Mouse (Mus musculus): ENCODE measurements around the gene Cemip2. TPM values are rescaled to one million over a fixed set of nuclear protein-coding genes. Genes with fewer than 3 reads are reported as not detected.

Gene Cemip2
- polyA plus RNA-seq, 1 experiment from 2014 or later: 57.1 TPM

GRCm38 (mm10) chr19:21895540-21895939 is 117.4 kb downstream of the Cemip2 start:
- no peaks in the 10 kb centered on the region for H3K27me3 ChIP-seq (ENCODE audit: control insufficient read depth, insufficient read depth, low read length)
- H3K9me3 ChIP-seq (ENCODE audit: control insufficient read depth, low read length): no peaks in the 10 kb centered on the region
- no peaks in the 10 kb centered on the region for H3K36me3 ChIP-seq (ENCODE audit: control insufficient read depth, insufficient read depth, low read length)
- peaks cover under 1 to 3% of the 10 kb centered on the region in 2 experiments; a peak in 2 of 4 replicates for H3K4me1 ChIP-seq (ENCODE audit: control insufficient read depth in 2 of 2, insufficient read depth in 2 of 2, low read length in 2 of 2)
- no peak for ATAC-seq (ENCODE audit: insufficient number of reproducible peaks, insufficient read depth, low FRiP score, low read depth)
- H3K4me3 ChIP-seq (ENCODE audit: control insufficient read depth in 1 of 2, insufficient read depth in 1 of 2, low read depth in 1 of 2, low read length in 2 of 2): no peak overlapping the region
- 70% methylated on average over 5 of the region's 5 CpGs for WGBS
- H3K9ac ChIP-seq (ENCODE audit: low read length): no peak overlapping the region
- no peak overlapping the region for H3K4me2 ChIP-seq (ENCODE audit: low read length)
- peak overlapping the region in 1 of 2 experiments; percentile 59; a peak in 1 of 4 replicates for H3K27ac ChIP-seq (replicated peaks in 1 of 2; ENCODE audit: control insufficient read depth in 1 of 2, insufficient read depth in 1 of 2, low read depth in 2 of 2, low read length in 2 of 2)

GRCm38 (mm10) chr19:21897122-21897827 is 119.1 kb downstream of the Cemip2 start:
- Histone ChIP-seq H3K4me2 (ENCODE audit: low read length) (no peak overlapping the region), H3K4me3 (ENCODE audit: control insufficient read depth in 1 of 2, insufficient read depth in 1 of 2, low read depth in 1 of 2, low read length in 2 of 2) (no peak overlapping the region), H3K27me3 (ENCODE audit: control insufficient read depth, insufficient read depth, low read length) (no peaks in the 10 kb centered on the region), H3K4me1 (ENCODE audit: control insufficient read depth in 2 of 2, insufficient read depth in 2 of 2, low read length in 2 of 2) (peaks cover 0 to 2% of the 10 kb centered on the region in 2 experiments; a peak in 1 of 4 replicates), H3K9me3 (ENCODE audit: control insufficient read depth, low read length) (no peaks in the 10 kb centered on the region), H3K36me3 (ENCODE audit: control insufficient read depth, insufficient read depth, low read length) (no peaks in the 10 kb centered on the region), H3K9ac (ENCODE audit: low read length) (no peak overlapping the region), H3K27ac (replicated peaks in 1 of 2; ENCODE audit: control insufficient read depth in 1 of 2, insufficient read depth in 1 of 2, low read depth in 2 of 2, low read length in 2 of 2) (peak overlapping the region; percentile 78 to 90)
- peak; percentile 50 for ATAC-seq (ENCODE audit: insufficient number of reproducible peaks, insufficient read depth, low FRiP score, low read depth)
- WGBS: 55% methylated on average over 7 of the region's 7 CpGs

- Histone ChIP-seq H3K4me3 (ENCODE audit: control insufficient read depth in 1 of 2, insufficient read depth in 1 of 2, low read depth in 1 of 2, low read length in 2 of 2) (no peak overlapping the region), H3K27ac (replicated peaks in 1 of 2; ENCODE audit: control insufficient read depth in 1 of 2, insufficient read depth in 1 of 2, low read depth in 2 of 2, low read length in 2 of 2) (peak overlapping the region; percentile 78 to 90), H3K9ac (ENCODE audit: low read length) (no peak overlapping the region), H3K4me2 (ENCODE audit: low read length) (no peak overlapping the region), H3K4me1 (ENCODE audit: control insufficient read depth in 2 of 2, insufficient read depth in 2 of 2, low read length in 2 of 2) (peaks cover 0 to 2% of the 10 kb centered on the region in 2 experiments; a peak in 1 of 4 replicates), H3K36me3 (ENCODE audit: control insufficient read depth, insufficient read depth, low read length) (no peaks in the 10 kb centered on the region), H3K27me3 (ENCODE audit: control insufficient read depth, insufficient read depth, low read length) (no peaks in the 10 kb centered on the region), H3K9me3 (ENCODE audit: control insufficient read depth, low read length) (no peaks in the 10 kb centered on the region)
- ATAC-seq (ENCODE audit: insufficient number of reproducible peaks, insufficient read depth, low FRiP score, low read depth): peak; percentile 50; the same call in 1 of the 2 replicates
- WGBS: 70% methylated on average over 12 of the region's 12 CpGs
These were observed 120.1 kb downstream of the Cemip2 start for GRCm38 (mm10) chr19:21898015-21898939.

Other genes with a start within 250 kb of the Cemip2 start
- gene 1110059E24Rik, start 125.4 kb upstream of the Cemip2 start, polyA plus RNA-seq (2014; fragmentation: Nextera tagmentation; extraction: Ambion mirVana): 38.5 and 45.4 TPM in 2 replicates
- gene Abhd17b, start 125.2 kb upstream of the Cemip2 start, polyA plus RNA-seq (2014; fragmentation: Nextera tagmentation; extraction: Ambion mirVana): 25.9 and 27.0 TPM in 2 replicates